Mouse (Mus musculus) CH12.LX (cell line): ENCODE data around the gene Traf3. TPM values are rescaled to one million over a fixed set of nuclear protein-coding genes. Genes with fewer than 3 reads are reported as not detected.

Source experiments
- DNase-seq: peaks from one replicate; pipeline ENCODE4 v3.0.0-alpha.2; 2013; ENCODE audit errors: extremely low read depth
- H3K27ac ChIP-seq: 2 replicates; pipeline ENCODE4 v1.5.1; 2012; ENCODE audit warnings: low read depth, mild to moderate bottlenecking, control low read depth, moderate library complexity; ENCODE audit not compliant: insufficient read depth
- H3K27me3 ChIP-seq: replicated peaks from 2 replicates; pipeline ENCODE3; 2012; ENCODE audit warnings: inconsistent platforms
- H3K36me3 ChIP-seq, 2 experiments: replicated peaks in 1 of 2; 2 replicates each; pipeline versions ENCODE3 to v1.6.1; 2012; ENCODE audit warnings: inconsistent platforms in 1 of 2, low read length in 1 of 2, mild to moderate bottlenecking in 1 of 2, mixed read lengths in 1 of 2, moderate library complexity in 1 of 2; ENCODE audit not compliant: control insufficient read depth in 1 of 2, insufficient read depth in 1 of 2
- H3K4me1 ChIP-seq, 2 experiments: 2 replicates each; pipeline ENCODE4 v1.6.1; 2012; ENCODE audit warnings: inconsistent platforms in 1 of 2, moderate library complexity in 1 of 2; ENCODE audit not compliant: insufficient read depth in 2 of 2, control insufficient read depth in 1 of 2
- H3K4me2 ChIP-seq: 2 replicates; pipeline ENCODE4 v1.6.1; 2012; ENCODE audit warnings: low read depth, mild to moderate bottlenecking, control low read depth; ENCODE audit not compliant: poor library complexity, insufficient read depth, severe bottlenecking
- H3K4me3 ChIP-seq, 3 experiments: fragments of 150-350 bp in 1 of 3; sonication (generic) in 1 of 3; replicated peaks in 1 of 3; 2 replicates each; pipeline versions ENCODE3 to v1.5.1; 2011 to 2012; ENCODE audit warnings: low read depth in 2 of 3, low read length in 2 of 3, mild to moderate bottlenecking in 2 of 3, moderate library complexity in 2 of 3, control low read depth in 1 of 3, improper control_type of control experiment in 1 of 3, inconsistent platforms in 1 of 3, mixed read lengths in 1 of 3; ENCODE audit not compliant: poor library complexity in 1 of 3
- H3K79me2 ChIP-seq: replicated peaks from 2 replicates; pipeline ENCODE4 v1.6.1; 2012; ENCODE audit warnings: mild to moderate bottlenecking, moderate library complexity; ENCODE audit not compliant: control insufficient read depth, poor library complexity, insufficient read depth, severe bottlenecking; ENCODE audit errors: extremely low read depth
- H3K9ac ChIP-seq: 2 replicates; pipeline ENCODE4 v1.6.1; 2012; ENCODE audit warnings: low read depth, mild to moderate bottlenecking, control low read depth, moderate library complexity; ENCODE audit not compliant: insufficient read depth
- H3K9me3 ChIP-seq: replicated peaks from 2 replicates; pipeline ENCODE3; 2012; ENCODE audit warnings: low read length, inconsistent platforms, mixed read lengths
- CHD2 ChIP-seq: IDR thresholded peaks from 2 replicates; pipeline ENCODE4 v1.6.1; 2011; ENCODE audit warnings: low read length, improper control_type of control experiment
- CTCF ChIP-seq, 2 experiments: IDR thresholded peaks in 1 of 2; conservative IDR thresholded peaks in 1 of 2; 2 replicates each; pipeline ENCODE4 v1.5.1; 2011 to 2012; ENCODE audit warnings: low read depth in 2 of 2, low read length in 2 of 2, improper control_type of control experiment in 1 of 2, inconsistent platforms in 1 of 2, mild to moderate bottlenecking in 1 of 2, moderate library complexity in 1 of 2
- ELF1 ChIP-seq: IDR thresholded peaks from 2 replicates; pipeline ENCODE4 v1.6.1; 2014; ENCODE audit warnings: low read depth, mild to moderate bottlenecking, inconsistent platforms, low read length, improper control_type of control experiment
- EP300 ChIP-seq: IDR thresholded peaks from 2 replicates; pipeline ENCODE4 v1.6.1; 2011; ENCODE audit warnings: low read length, improper control_type of control experiment
- IRF4 ChIP-seq: IDR thresholded peaks from 2 replicates; pipeline ENCODE4 v1.6.1; 2014; ENCODE audit warnings: low read depth, mild to moderate bottlenecking, inconsistent platforms, low read length, improper control_type of control experiment
- JUN ChIP-seq: IDR thresholded peaks from 2 replicates; pipeline ENCODE4 v1.6.1; 2011; ENCODE audit warnings: low read depth, mild to moderate bottlenecking, low read length, improper control_type of control experiment, moderate library complexity; ENCODE audit not compliant: insufficient read depth
- JUND ChIP-seq: conservative IDR thresholded peaks from 2 replicates; pipeline ENCODE4 v1.6.1; 2011; ENCODE audit warnings: low read depth, low read length, improper control_type of control experiment
- MAFK ChIP-seq: IDR thresholded peaks from 2 replicates; pipeline ENCODE4 v1.6.1; 2011; ENCODE audit warnings: low read length, improper control_type of control experiment; ENCODE audit not compliant: insufficient replicate concordance
- MAZ ChIP-seq: IDR thresholded peaks from 2 replicates; pipeline ENCODE4 v1.6.1; 2012; ENCODE audit warnings: low read depth, mild to moderate bottlenecking, inconsistent platforms, low read length, improper control_type of control experiment, moderate library complexity
- MXI1 ChIP-seq: IDR thresholded peaks from 2 replicates; pipeline ENCODE4 v1.6.1; 2011; ENCODE audit warnings: mild to moderate bottlenecking, low read depth, low read length, improper control_type of control experiment
- MYC ChIP-seq: IDR thresholded peaks from 2 replicates; pipeline ENCODE4 v1.6.1; 2011; ENCODE audit warnings: low read depth, mild to moderate bottlenecking, improper control_type of control experiment, low read length
- NRF1 ChIP-seq: IDR thresholded peaks from 2 replicates; pipeline ENCODE4 v1.6.1; 2014; ENCODE audit warnings: low read depth, mild to moderate bottlenecking, inconsistent platforms, low read length, improper control_type of control experiment, moderate library complexity
- POLR2AphosphoS2 ChIP-seq: IDR thresholded peaks from 2 replicates; pipeline ENCODE4 v1.6.1; 2011; ENCODE audit warnings: low read depth, low read length, improper control_type of control experiment
- RCOR1 ChIP-seq: conservative IDR thresholded peaks from 2 replicates; pipeline ENCODE4 v1.6.1; 2012; ENCODE audit warnings: low read depth, mild to moderate bottlenecking, inconsistent platforms, low read length, improper control_type of control experiment
- SMC3 ChIP-seq: IDR thresholded peaks from 2 replicates; pipeline ENCODE4 v1.6.1; 2011; ENCODE audit warnings: low read depth, low read length, improper control_type of control experiment
- TBP ChIP-seq: conservative IDR thresholded peaks from 2 replicates; pipeline ENCODE4 v1.6.1; 2011; ENCODE audit warnings: low read depth, low read length, improper control_type of control experiment
- TCF12 ChIP-seq: IDR thresholded peaks from 2 replicates; pipeline ENCODE4 v1.6.1; 2014; ENCODE audit warnings: low read depth, mild to moderate bottlenecking, inconsistent platforms, low read length, improper control_type of control experiment
- UBTF ChIP-seq: IDR thresholded peaks from 2 replicates; pipeline ENCODE4 v1.6.1; 2012; ENCODE audit warnings: low read depth, mild to moderate bottlenecking, inconsistent platforms, low read length, improper control_type of control experiment, moderate library complexity
- USF1 ChIP-seq: IDR thresholded peaks from 2 replicates; pipeline ENCODE4 v1.6.1; 2014; ENCODE audit warnings: low read depth, mild to moderate bottlenecking, inconsistent platforms, low read length, improper control_type of control experiment
- USF2 ChIP-seq: conservative IDR thresholded peaks from 2 replicates; pipeline ENCODE4 v1.6.1; 2011; ENCODE audit warnings: low read depth, low read length, improper control_type of control experiment
- ZC3H11A ChIP-seq: IDR thresholded peaks from 2 replicates; pipeline ENCODE4 v1.6.1; 2012; ENCODE audit warnings: low read depth, mild to moderate bottlenecking, inconsistent platforms, low read length, improper control_type of control experiment
- ZMIZ1 ChIP-seq: IDR thresholded peaks from 2 replicates; pipeline ENCODE4 v1.6.1; 2012; ENCODE audit warnings: low read depth, mild to moderate bottlenecking, inconsistent platforms, low read length, improper control_type of control experiment
- ZNF384 ChIP-seq: IDR thresholded peaks from 2 replicates; pipeline ENCODE4 v1.6.1; 2012; ENCODE audit warnings: low read depth, low read length, improper control_type of control experiment, inconsistent platforms
- dilution Hi-C: fragments of 300-500 bp; cut with MboI; formaldehyde crosslinking; loops from 2 replicates; pipeline ENCODE4 v1.14.3; 2020; ENCODE audit warnings: low sequenced_read_pairs; ENCODE audit not compliant: extremely low pct_unique_long_range_greater_than_20kb, extremely low pct_ligation_motif_present
- in situ Hi-C: fragments of 300-500 bp; cut with MboI; formaldehyde crosslinking; loops from 3 replicates; pipeline ENCODE4 v1.14.3; 2019; ENCODE audit warnings: low sequenced_read_pairs, low pct_ligation_motif_present, low pct_unique_long_range_greater_than_20kb, mixed read lengths
- polyA plus RNA-seq: library from polyadenylated mRNA; unstranded; fragments of >175 nt; gene quantifications from 2 replicates; pipeline ENCODE4 v1.2.1, GENCODE M21; 2012; ENCODE audit warnings: low read depth; ENCODE audit not compliant: insufficient read length
- total RNA-seq, 2 experiments: library from RNA; depleted of rRNA; stranded (reverse); fragments of 300-350 nt in 1 of 2; fragments of >200 nt in 1 of 2; gene quantifications; 2 replicates each; pipeline ENCODE4 v1.2.3; 2012 to 2014

Gene Traf3
- total and polyA plus RNA-seq, 3 experiments, result 10.9 to 33.1 (median 17.5) TPM

GRCm38 (mm10) chr12:111143005-111143508 lies 23.1 kb upstream of the Traf3 start:
- Histone ChIP-seq H3K9me3 (peaks cover 5% of the 10 kb centered on the region), H3K4me2 (no peak overlapping the region), H3K36me3 (no peaks in the 10 kb centered on the region), H3K4me3 (no peak overlapping the region), H3K79me2 (no peaks in the 10 kb centered on the region), H3K4me1 (peaks cover 18 to 50% of the 10 kb centered on the region in 2 experiments), H3K27me3 (no peaks in the 10 kb centered on the region), H3K27ac (no peak overlapping the region), H3K9ac (no peak overlapping the region)
- no peak for TF ChIP-seq TBP
- peak in 1 of 2 experiments; percentile 43; a peak in 2 of 4 replicates for TF ChIP-seq CTCF (conservative IDR thresholded peaks at IDR 0.05 in 1 of 2, IDR thresholded peaks at IDR 0.05 in 1 of 2; ENCODE audit: low read depth in 2 of 2, low read length in 2 of 2)
- no peak for DNase-seq
- dilution Hi-C loops, result no loop called here
- in situ Hi-C loops, result no loop called here

GRCm38 (mm10) chr12:111143509-111144063 lies 22.6 kb upstream of the Traf3 start:
- in situ Hi-C loops, result no loop called here
- TF ChIP-seq MAZ, result no peak
- no peak for TF ChIP-seq IRF4
- no peak for TF ChIP-seq ZNF384
- TF ChIP-seq MYC, result no peak
- TF ChIP-seq POLR2AphosphoS2, result no peak
- TF ChIP-seq JUND, result no peak
- TF ChIP-seq ZC3H11A, result no peak
- no peak for TF ChIP-seq SMC3
- H3K9ac ChIP-seq, result no peak overlapping the region

GRCm38 (mm10) chr12:111144598-111144997 lies 21.6 kb upstream of the Traf3 start:
- H3K36me3 ChIP-seq, result no peaks in the 10 kb centered on the region
- in situ Hi-C loops (no loop called here), dilution Hi-C loops (no loop called here)
- peaks cover under 1% of the 10 kb centered on the region for H3K9me3 ChIP-seq
- DNase-seq, result peak; percentile 66
- H3K4me3 ChIP-seq, result no peak overlapping the region
- H3K79me2 ChIP-seq, result no peaks in the 10 kb centered on the region
- H3K9ac ChIP-seq, result no peak overlapping the region
- no peaks in the 10 kb centered on the region for H3K27me3 ChIP-seq
- no peak overlapping the region for H3K27ac ChIP-seq
- no peak overlapping the region for H3K4me2 ChIP-seq
- peaks cover 32 to 65% of the 10 kb centered on the region in 2 experiments for H3K4me1 ChIP-seq
- TF ChIP-seq MAFK, result 0 out of 2 replicates have a peak, but pooled peaks have one; percentile 39
- no peak for TF ChIP-seq TBP
- no peak for TF ChIP-seq ZMIZ1
- no peak for TF ChIP-seq CTCF (conservative IDR thresholded peaks at IDR 0.05 in 1 of 2, IDR thresholded peaks at IDR 0.05 in 1 of 2; ENCODE audit: low read depth in 2 of 2, low read length in 2 of 2)
- TF ChIP-seq IRF4, result no peak
- TF ChIP-seq JUN, result no peak
- TF ChIP-seq USF1, result no peak
- no peak for TF ChIP-seq SMC3
- peak; percentile 41; the same call in 1 of the 2 replicates for TF ChIP-seq TCF12
- TF ChIP-seq NRF1, result no peak
- TF ChIP-seq MAZ, result no peak
- TF ChIP-seq USF2, result no peak
- TF ChIP-seq EP300, result peak; percentile 28; the same call in 1 of the 2 replicates
- no peak for TF ChIP-seq ZNF384
- 0 out of 2 replicates have a peak, but pooled peaks have one; percentile 28 for TF ChIP-seq MXI1
- no peak for TF ChIP-seq ELF1
- no peak for TF ChIP-seq ZC3H11A
- no peak for TF ChIP-seq CHD2
- no peak for TF ChIP-seq POLR2AphosphoS2
- no peak for TF ChIP-seq RCOR1
- TF ChIP-seq UBTF, result no peak

More at GRCm38 (mm10) chr12:111143509-111144063, 22.6 kb upstream of the Traf3 start:
- Histone ChIP-seq H3K4me1 (peaks cover 22 to 55% of the 10 kb centered on the region in 2 experiments), H3K36me3 (no peaks in the 10 kb centered on the region), H3K9me3 (peaks cover 5% of the 10 kb centered on the region), H3K27ac (no peak overlapping the region), H3K4me2 (no peak overlapping the region), H3K79me2 (no peaks in the 10 kb centered on the region), H3K27me3 (no peaks in the 10 kb centered on the region), H3K4me3 (no peak overlapping the region)
- no peak for DNase-seq
- dilution Hi-C loops, result no loop called here
